Mouse (Mus musculus) liver, embryonic 16.5 days (tissue): ENCODE data around the gene Csnk1e. TPM values are rescaled to one million over a fixed set of nuclear protein-coding genes. Genes with fewer than 3 reads are reported as not detected.

Experiments
- ATAC-seq: fragments of 200-750 bp; cut with Nextera tagmentation; 2 replicates; pipeline ENCODE4 v1.8.0; 2017; ENCODE audit warnings: low read depth, mild to moderate bottlenecking, moderate number of reproducible peaks, moderate library complexity
- H3K27ac ChIP-seq: fragments of 300-500 bp; sonication (generic); 2 replicates; pipeline ENCODE4 v1.5.1; 2014; ENCODE audit warnings: mild to moderate bottlenecking, low read length
- H3K27me3 ChIP-seq: fragments of 300-500 bp; sonication (generic); 2 replicates; pipeline ENCODE4 v1.6.1; 2014; ENCODE audit warnings: low read depth, low read length, mixed read lengths; ENCODE audit not compliant: control insufficient read depth, insufficient read depth
- H3K36me3 ChIP-seq: fragments of 300-500 bp; sonication (generic); 2 replicates; pipeline ENCODE4 v1.6.1; 2014; ENCODE audit warnings: mild to moderate bottlenecking; ENCODE audit not compliant: control insufficient read depth, insufficient read depth
- H3K4me1 ChIP-seq: fragments of 300-500 bp; sonication (generic); 2 replicates; pipeline ENCODE4 v1.6.1; 2014; ENCODE audit warnings: low read depth, low read length, mixed read lengths; ENCODE audit not compliant: control insufficient read depth
- H3K4me2 ChIP-seq: fragments of 300-500 bp; sonication (generic); 2 replicates; pipeline ENCODE4 v1.6.1; 2014; ENCODE audit warnings: low read depth, low read length, mixed read lengths
- H3K4me3 ChIP-seq: fragments of 300-500 bp; sonication (generic); 2 replicates; pipeline ENCODE4 v1.5.1; 2014; ENCODE audit warnings: low read depth, mild to moderate bottlenecking, low read length
- H3K9ac ChIP-seq: fragments of 300-500 bp; sonication (generic); 2 replicates; pipeline ENCODE4 v1.6.1; 2014; ENCODE audit warnings: low read depth, low read length
- H3K9me3 ChIP-seq: fragments of 300-500 bp; sonication (generic); replicated peaks from 2 replicates; pipeline ENCODE4 v1.6.1; 2016; ENCODE audit warnings: low read length; ENCODE audit not compliant: control insufficient read depth
- WGBS: fragments of 180-500 bp; shearing (Covaris S2); extraction: QIAGEN DNeasy Blood & Tissue Kit; methylation state at CpG from one replicate; pipeline ENCODE4 v1.1.7; 2014; ENCODE audit not compliant: insufficient replicate concordance; 5-methylcytosine and 5-hydroxymethylcytosine counted together
- polyA plus RNA-seq: library from polyadenylated mRNA; unstranded; fragments of >200 nt; fragmentation: Nextera tagmentation; extraction: Ambion mirVana; gene quantifications from 2 replicates; pipeline ENCODE4 v1.2.1, GENCODE M21; 2015

The Csnk1e gene
- polyA plus RNA-seq, 1 experiment from 2014 or later: 4.8 TPM

DNA sequence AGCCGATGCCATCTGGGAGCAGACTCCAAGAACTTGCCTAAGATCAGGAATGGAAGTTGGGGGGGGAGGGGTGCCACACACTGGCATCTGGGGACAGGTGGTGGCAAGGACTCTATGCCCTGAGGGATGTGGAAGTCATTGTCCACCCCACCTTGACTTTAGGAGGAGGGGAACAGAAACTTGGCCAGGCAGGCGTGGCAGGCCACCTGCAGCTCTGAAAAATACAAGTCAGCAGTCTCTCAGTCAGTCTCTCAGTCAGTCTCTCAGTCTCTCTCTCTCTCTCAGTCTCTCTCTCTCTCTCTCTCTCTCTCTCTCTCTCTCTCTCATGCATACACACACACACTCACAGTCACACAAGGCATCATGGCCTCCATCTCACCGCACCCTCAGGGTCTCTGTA, 37.1 kb downstream of the Csnk1e start:
- no peak overlapping the region for H3K9ac ChIP-seq
- ATAC-seq: no peak
- H3K36me3 ChIP-seq: no peaks in the 10 kb centered on the region
- H3K9me3 ChIP-seq: no peaks in the 10 kb centered on the region
- H3K4me1 ChIP-seq: peaks cover 6% of the 10 kb centered on the region
- no peak overlapping the region for H3K27ac ChIP-seq
- 71% methylated on average over 3 of the region's 3 CpGs for WGBS
- H3K4me2 ChIP-seq: no peak overlapping the region
- H3K4me3 ChIP-seq: no peak overlapping the region
- no peaks in the 10 kb centered on the region for H3K27me3 ChIP-seq

DNA sequence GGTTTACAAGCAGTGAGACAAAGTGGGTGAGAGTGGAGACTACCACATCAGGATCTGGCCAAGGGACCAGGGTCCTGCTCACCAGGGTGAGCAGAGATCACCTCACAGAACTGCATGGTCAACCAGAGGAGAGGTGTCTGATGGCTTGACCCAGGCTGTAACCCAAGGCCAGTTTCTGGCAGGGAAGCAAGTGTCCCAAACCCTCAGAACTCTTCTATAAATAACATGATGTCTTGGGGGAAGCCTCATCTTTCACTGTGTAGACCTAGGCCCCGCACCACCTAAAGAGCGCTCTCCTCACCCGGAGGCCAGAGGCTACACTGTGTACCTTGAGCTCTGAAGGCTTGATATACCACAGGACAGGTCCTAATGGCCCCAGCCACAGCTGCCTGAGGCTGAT, 38.0 kb downstream of the Csnk1e start:
- Histone ChIP-seq H3K9ac (no peak overlapping the region), H3K27ac (no peak overlapping the region), H3K27me3 (no peaks in the 10 kb centered on the region), H3K9me3 (no peaks in the 10 kb centered on the region), H3K4me3 (no peak overlapping the region), H3K36me3 (no peaks in the 10 kb centered on the region), H3K4me2 (no peak overlapping the region), H3K4me1 (peaks cover 6% of the 10 kb centered on the region)
- 0 out of 2 replicates have a peak, but pooled peaks have one; percentile 36 for ATAC-seq
- 66% methylated on average over 3 of the region's 3 CpGs for WGBS

DNA sequence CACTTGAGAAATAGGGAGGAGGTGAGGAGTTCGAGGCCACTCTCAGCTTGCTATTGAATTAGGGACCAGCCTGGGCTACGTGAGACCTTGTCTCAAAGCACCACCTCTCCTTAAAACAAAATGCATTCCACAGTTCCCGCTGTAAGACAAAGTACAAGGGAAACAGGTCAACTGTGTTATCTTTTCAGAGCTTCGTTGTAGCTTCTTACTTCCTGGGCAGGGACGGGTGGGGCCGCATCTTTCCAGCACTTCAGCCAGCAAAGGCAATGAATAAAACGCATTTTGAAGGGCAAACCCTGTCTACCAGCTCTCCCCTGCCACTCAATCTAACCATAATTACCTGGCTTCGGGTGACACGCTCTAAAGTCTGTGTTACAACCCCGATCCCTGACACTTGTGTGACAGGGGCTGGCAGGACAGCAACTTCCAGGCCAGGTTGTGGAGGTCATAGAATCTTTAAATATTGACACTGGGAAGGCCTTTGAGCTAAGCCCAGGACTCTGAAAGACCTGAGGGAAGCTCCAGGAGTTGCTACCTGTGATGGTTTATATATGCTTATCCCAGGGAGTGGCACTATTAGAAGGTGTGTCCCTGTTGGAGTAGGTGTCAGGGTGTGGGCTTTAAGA, 38.8 kb downstream of the Csnk1e start:
- 38% methylated on average over 10 of the region's 10 CpGs for WGBS
- Histone ChIP-seq H3K4me2 (no peak overlapping the region), H3K27me3 (no peaks in the 10 kb centered on the region), H3K9me3 (no peaks in the 10 kb centered on the region), H3K27ac (peak overlapping the region; percentile 63; the same call in 1 of the 2 replicates), H3K4me1 (peaks cover 6% of the 10 kb centered on the region), H3K9ac (no peak overlapping the region), H3K4me3 (no peak overlapping the region), H3K36me3 (no peaks in the 10 kb centered on the region)
- ATAC-seq: peak; percentile 70

DNA sequence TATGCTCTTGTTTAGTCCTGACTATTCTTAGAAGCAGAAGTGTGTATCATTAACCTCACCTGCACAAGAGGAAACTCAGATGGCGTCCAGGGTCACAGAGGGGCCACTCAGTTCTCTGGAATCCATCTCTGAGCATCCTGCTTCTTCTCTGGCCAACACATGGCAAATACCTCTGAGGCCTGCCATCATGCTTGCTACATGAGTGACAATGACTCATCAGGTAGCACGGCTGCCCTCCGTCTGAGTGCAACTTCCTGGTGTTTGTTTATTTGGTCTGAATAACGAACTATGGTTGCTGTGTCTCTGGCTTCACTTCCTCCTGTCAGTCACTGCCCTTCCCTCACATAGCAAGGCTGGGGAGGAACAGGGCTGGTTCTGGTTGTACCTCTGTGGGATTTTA, 40.9 kb downstream of the Csnk1e start:
- H3K4me2 ChIP-seq: no peak overlapping the region
- no peak for ATAC-seq
- no peaks in the 10 kb centered on the region for H3K9me3 ChIP-seq
- H3K36me3 ChIP-seq: no peaks in the 10 kb centered on the region
- H3K4me3 ChIP-seq: no peak overlapping the region
- peaks cover 6% of the 10 kb centered on the region for H3K4me1 ChIP-seq
- no peak overlapping the region for H3K27ac ChIP-seq
- H3K9ac ChIP-seq: no peak overlapping the region
- H3K27me3 ChIP-seq: no peaks in the 10 kb centered on the region
- WGBS: 14% methylated on average over 4 of the region's 4 CpGs

DNA sequence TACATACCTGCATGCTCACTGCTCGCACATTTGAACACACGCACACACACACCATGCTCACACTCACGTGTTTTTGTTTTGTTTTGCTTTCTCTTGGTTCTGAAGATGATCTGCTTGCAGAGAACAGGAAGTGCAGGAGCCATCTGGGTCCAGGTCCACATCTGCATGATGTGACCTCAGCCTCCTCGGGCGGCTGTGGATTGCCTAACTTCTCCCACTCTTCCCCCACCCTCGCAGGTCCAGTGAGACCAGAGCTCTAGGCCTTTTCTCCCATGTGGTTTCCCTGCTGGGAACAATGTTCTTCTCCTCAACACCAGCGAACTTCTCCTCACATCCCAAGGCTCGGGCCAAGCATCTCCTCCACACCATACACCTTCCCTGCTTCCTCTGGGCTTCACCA, 41.6 kb downstream of the Csnk1e start:
- no peak for ATAC-seq
- 42% methylated on average over 8 of the region's 8 CpGs for WGBS
- H3K9ac ChIP-seq: no peak overlapping the region

DNA sequence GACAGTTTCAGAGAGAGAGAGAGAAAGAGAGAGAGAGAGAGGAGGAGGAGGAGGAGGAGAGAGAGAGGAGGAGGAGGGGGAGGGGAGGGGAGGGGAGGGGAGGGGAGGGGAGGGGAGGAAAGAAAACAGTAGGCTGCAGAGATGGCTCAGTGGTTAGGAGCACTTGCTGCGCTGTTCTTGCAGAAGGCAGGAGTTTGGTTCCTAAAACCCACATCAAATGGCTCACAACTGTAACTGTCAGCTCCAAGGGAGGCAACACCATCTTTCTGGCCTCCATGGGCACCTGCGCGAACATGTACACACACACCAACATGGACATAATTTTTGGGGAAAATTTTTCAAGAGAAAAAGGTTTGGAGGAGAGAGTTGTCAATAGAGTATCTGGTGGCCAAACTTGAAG, 42.2 kb downstream of the Csnk1e start:
- Histone ChIP-seq H3K4me2 (no peak overlapping the region), H3K27ac (no peak overlapping the region), H3K27me3 (no peaks in the 10 kb centered on the region), H3K4me1 (peaks cover 6% of the 10 kb centered on the region), H3K9ac (no peak overlapping the region), H3K9me3 (no peaks in the 10 kb centered on the region), H3K4me3 (no peak overlapping the region), H3K36me3 (no peaks in the 10 kb centered on the region)
- ATAC-seq: no peak
- WGBS: 85% methylated on average over 3 of the region's 3 CpGs

More for the DNA sequence above, 41.6 kb downstream of the Csnk1e start:
- H3K4me3 ChIP-seq: no peak overlapping the region
- H3K9me3 ChIP-seq: no peaks in the 10 kb centered on the region
- no peak overlapping the region for H3K4me2 ChIP-seq
- no peaks in the 10 kb centered on the region for H3K27me3 ChIP-seq
- no peaks in the 10 kb centered on the region for H3K36me3 ChIP-seq
- peaks cover 6% of the 10 kb centered on the region for H3K4me1 ChIP-seq
- no peak overlapping the region for H3K27ac ChIP-seq

DNA sequence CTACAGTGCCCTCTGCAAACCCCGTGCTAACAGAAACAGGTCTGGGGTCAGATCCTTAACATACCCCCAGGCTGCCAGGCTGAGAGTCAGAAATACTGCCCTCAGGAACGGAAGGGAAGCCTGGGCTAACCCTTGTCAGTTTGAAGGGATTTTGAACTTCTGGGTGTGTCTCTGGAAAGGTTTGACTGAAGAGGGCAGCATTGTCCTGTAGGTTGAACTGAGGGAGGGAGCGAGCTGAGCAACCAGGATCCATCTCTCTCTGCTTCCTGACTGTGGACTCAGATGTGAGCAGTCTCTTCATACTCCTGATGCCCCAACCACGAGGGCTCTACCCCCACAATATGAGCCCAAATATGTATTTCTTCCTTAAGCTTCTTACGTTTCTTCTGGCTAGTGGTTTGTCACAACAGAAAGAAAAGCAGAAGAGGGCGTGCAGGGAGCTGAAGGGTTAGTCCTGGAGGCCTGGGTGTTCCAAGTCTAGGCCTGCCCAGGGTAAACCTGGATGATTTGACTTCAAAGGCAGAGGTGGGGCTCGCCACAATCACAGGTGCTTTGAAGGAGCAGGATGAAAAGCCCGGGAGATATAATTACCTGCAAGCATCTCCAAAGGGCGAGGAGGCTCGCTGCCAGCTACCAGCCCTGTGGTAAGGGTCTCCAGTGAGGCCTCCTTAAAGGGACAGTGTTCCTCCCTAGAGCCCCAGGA, 43.9 kb downstream of the Csnk1e start:
- Histone ChIP-seq H3K4me2 (no peak overlapping the region), H3K27me3 (no peaks in the 10 kb centered on the region), H3K36me3 (no peaks in the 10 kb centered on the region), H3K9ac (no peak overlapping the region), H3K9me3 (no peaks in the 10 kb centered on the region), H3K27ac (no peak overlapping the region), H3K4me1 (peaks cover 6% of the 10 kb centered on the region), H3K4me3 (no peak overlapping the region)
- ATAC-seq: no peak
- WGBS: 55% methylated on average over 10 of the region's 10 CpGs

DNA sequence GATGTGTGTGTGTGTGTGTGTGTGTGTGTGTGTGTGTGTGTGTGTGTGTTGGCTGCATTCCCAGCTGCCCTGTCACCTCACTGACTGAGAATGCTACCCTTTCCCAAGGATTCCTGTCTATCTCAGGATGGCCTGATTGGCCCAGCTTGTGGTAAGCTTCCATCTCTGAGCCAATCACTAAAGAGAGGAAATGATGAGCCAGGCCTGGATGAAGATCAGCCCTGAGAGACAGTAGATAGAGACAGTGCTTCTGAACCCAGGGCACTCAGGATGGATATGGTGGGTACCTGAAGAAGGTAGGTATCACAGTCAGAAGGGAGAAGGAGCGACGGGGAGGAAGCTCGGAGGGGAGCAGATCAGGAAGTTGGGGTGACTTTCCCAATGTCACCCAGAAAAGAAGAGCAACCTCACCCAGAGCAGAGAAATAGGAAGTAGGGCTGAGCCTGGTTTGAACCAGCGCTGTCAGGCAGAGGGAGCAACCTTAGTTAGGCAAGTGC, 46.2 kb downstream of the Csnk1e start:
- Histone ChIP-seq H3K4me1 (peaks cover 6% of the 10 kb centered on the region), H3K9me3 (no peaks in the 10 kb centered on the region), H3K4me3 (no peak overlapping the region), H3K9ac (no peak overlapping the region), H3K27ac (peak overlapping the region; percentile 51), H3K4me2 (no peak overlapping the region), H3K36me3 (no peaks in the 10 kb centered on the region), H3K27me3 (peaks cover 3% of the 10 kb centered on the region; the same call in 1 of the 2 replicates)
- WGBS: 49% methylated on average over 4 of the region's 4 CpGs
- ATAC-seq: peak; percentile 43

DNA sequence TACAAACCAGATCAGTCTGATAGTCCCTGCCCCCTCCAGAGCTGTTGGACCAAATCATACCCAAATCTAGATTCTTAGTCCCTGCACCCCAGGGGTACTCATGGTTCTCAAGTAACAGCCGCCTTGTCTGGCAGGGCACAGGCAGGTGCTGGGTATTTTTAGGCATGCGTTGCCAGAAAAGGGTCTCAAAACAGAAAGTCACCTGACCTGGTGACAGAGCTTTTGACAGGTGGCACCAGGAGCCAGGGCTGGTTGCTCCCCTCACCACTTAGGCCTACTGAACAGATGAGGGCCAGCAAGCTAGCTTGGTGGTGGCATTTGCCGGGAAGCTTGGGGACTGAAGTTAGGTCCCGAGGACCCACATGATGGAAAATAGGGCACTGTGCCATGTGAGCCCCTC, 48.8 kb downstream of the Csnk1e start:
- no peak overlapping the region for H3K4me2 ChIP-seq
- H3K36me3 ChIP-seq: no peaks in the 10 kb centered on the region
- no peak overlapping the region for H3K9ac ChIP-seq
- no peaks in the 10 kb centered on the region for H3K9me3 ChIP-seq
- ATAC-seq: no peak
- 60% methylated on average over 4 of the region's 4 CpGs for WGBS
- H3K4me1 ChIP-seq: peaks cover 11% of the 10 kb centered on the region
- no peak overlapping the region for H3K4me3 ChIP-seq
- peaks cover 3% of the 10 kb centered on the region; the same call in 1 of the 2 replicates for H3K27me3 ChIP-seq
- H3K27ac ChIP-seq: no peak overlapping the region
